Mouse (Mus musculus): Measurements from ENCODE around the gene Rce1. TPM values are rescaled to one million over a fixed set of nuclear protein-coding genes. Genes with fewer than 3 reads are reported as not detected.

The Rce1 gene
- total and polyA plus RNA-seq, 3 experiments: 43.1 to 67.8 TPM; not detected in 1

GRCm38 (mm10) chr19:4608511-4608910, 16.9 kb downstream of the Rce1 start:
- Histone ChIP-seq H3K9ac (ENCODE audit: control insufficient read depth, low read depth, low read length, poor library complexity, severe bottlenecking) (no peak overlapping the region), H3K79me2 (ENCODE audit: control insufficient read depth, insufficient read depth, low read length, poor library complexity) (no peaks in the 10 kb centered on the region), H3K4me1 (ENCODE audit: control insufficient read depth in 1 of 2, insufficient read depth in 2 of 2, low read length in 2 of 2) (no peaks in the 10 kb centered on the region), H3K4me3 (ENCODE audit: control insufficient read depth in 1 of 2, insufficient read depth in 1 of 2, low read depth in 2 of 2, low read length in 2 of 2) (no peak overlapping the region), H3K36me3 (ENCODE audit: control insufficient read depth in 1 of 2, insufficient read depth in 2 of 2, low read length in 2 of 2) (no peaks in the 10 kb centered on the region), H3K27ac (ENCODE audit: control insufficient read depth, low read depth, low read length) (no peak overlapping the region), H3K27me3 (ENCODE audit: control insufficient read depth in 1 of 2, insufficient read depth in 2 of 2, low read length in 2 of 2) (no peaks in the 10 kb centered on the region), H3K9me3 (replicated peaks; ENCODE audit: insufficient read depth, low read length) (no peaks in the 10 kb centered on the region)
- TF ChIP-seq MYC (IDR thresholded peaks at IDR 0.05; ENCODE audit: low read depth, low read length): no peak
- TF ChIP-seq CHD2 (IDR thresholded peaks at IDR 0.05; ENCODE audit: low read length): no peak
- no peak for TF ChIP-seq POLR2AphosphoS2 (IDR thresholded peaks at IDR 0.05; ENCODE audit: low read length)
- no peak for TF ChIP-seq TAL1 (IDR thresholded peaks at IDR 0.05; ENCODE audit: low read length)
- no peak for TF ChIP-seq UBTF (IDR thresholded peaks at IDR 0.05; ENCODE audit: borderline replicate concordance, insufficient read depth, low read depth, low read length)
- TF ChIP-seq NELFE (IDR thresholded peaks at IDR 0.05; ENCODE audit: low read depth, low read length): no peak
- no peak for TF ChIP-seq MAZ (IDR thresholded peaks at IDR 0.05; ENCODE audit: low read depth, low read length)
- no peak for DNase-seq (ENCODE audit: low read depth, low spot score)

GRCm38 (mm10) chr19:4607406-4607805, 18.0 kb downstream of the Rce1 start:
- Histone ChIP-seq H3K27ac (ENCODE audit: control insufficient read depth, low read depth, low read length) (no peak overlapping the region), H3K4me1 (ENCODE audit: control insufficient read depth in 1 of 2, insufficient read depth in 2 of 2, low read length in 2 of 2) (no peaks in the 10 kb centered on the region), H3K79me2 (ENCODE audit: control insufficient read depth, insufficient read depth, low read length, poor library complexity) (no peaks in the 10 kb centered on the region), H3K4me3 (ENCODE audit: control insufficient read depth in 1 of 2, insufficient read depth in 1 of 2, low read depth in 2 of 2, low read length in 2 of 2) (no peak overlapping the region), H3K27me3 (ENCODE audit: control insufficient read depth in 1 of 2, insufficient read depth in 2 of 2, low read length in 2 of 2) (no peaks in the 10 kb centered on the region), H3K9ac (ENCODE audit: control insufficient read depth, low read depth, low read length, poor library complexity, severe bottlenecking) (no peak overlapping the region), H3K36me3 (ENCODE audit: control insufficient read depth in 1 of 2, insufficient read depth in 2 of 2, low read length in 2 of 2) (no peaks in the 10 kb centered on the region), H3K9me3 (replicated peaks; ENCODE audit: insufficient read depth, low read length) (no peaks in the 10 kb centered on the region)
- TF ChIP-seq GATA1 (IDR thresholded peaks at IDR 0.05; ENCODE audit: low read depth, low read length) (no peak), CHD2 (IDR thresholded peaks at IDR 0.05; ENCODE audit: low read length) (no peak), MYB (IDR thresholded peaks at IDR 0.05; ENCODE audit: low read depth, low read length) (no peak), USF2 (IDR thresholded peaks at IDR 0.05; ENCODE audit: borderline replicate concordance in 1 of 2, insufficient read depth in 1 of 2, low read depth in 1 of 2, low read length in 2 of 2) (no peak), E2F4 (IDR thresholded peaks at IDR 0.05; ENCODE audit: borderline replicate concordance, low read depth, low read length) (no peak), SIN3A (IDR thresholded peaks at IDR 0.05; ENCODE audit: low read length) (no peak), MAFK (IDR thresholded peaks at IDR 0.05; ENCODE audit: borderline replicate concordance, low read depth, low read length) (no peak), MYC (IDR thresholded peaks at IDR 0.05; ENCODE audit: low read depth, low read length) (no peak), USF1 (IDR thresholded peaks at IDR 0.05; ENCODE audit: low read depth, low read length) (no peak), POLR2A (IDR thresholded peaks at IDR 0.05; ENCODE audit: control insufficient read depth in 1 of 2, insufficient read depth in 1 of 2, low read depth in 1 of 2, low read length in 2 of 2, poor library complexity in 1 of 2) (no peak), MEF2A (IDR thresholded peaks at IDR 0.05; ENCODE audit: extremely low read depth, insufficient replicate concordance, low read depth, low read length, poor library complexity, severe bottlenecking) (no peak), ZMIZ1 (IDR thresholded peaks at IDR 0.05; ENCODE audit: low read depth, low read length) (no peak), POLR2AphosphoS5 (IDR thresholded peaks at IDR 0.05; ENCODE audit: borderline replicate concordance, low read depth, low read length) (no peak), BHLHE40 (IDR thresholded peaks at IDR 0.05; ENCODE audit: borderline replicate concordance, low read depth, low read length) (no peak), RAD21 (IDR thresholded peaks at IDR 0.05; ENCODE audit: low read depth, low read length) (no peak), ZC3H11A (IDR thresholded peaks at IDR 0.05; ENCODE audit: low read depth, low read length) (no peak), MXI1 (IDR thresholded peaks at IDR 0.05; ENCODE audit: low read depth, low read length) (no peak), ZNF384 (IDR thresholded peaks at IDR 0.05; ENCODE audit: low read depth, low read length) (no peak)
- no peak for DNase-seq (ENCODE audit: low read depth, low spot score)
